Mouse (Mus musculus): ENCODE results near the gene Olfr654.

- no peak for TF ChIP-seq CTCF (IDR thresholded peaks at IDR 0.05; ENCODE audit: extremely low read depth, insufficient read length, insufficient replicate concordance, low read depth, low read length)
- TF ChIP-seq POLR2A (IDR thresholded peaks at IDR 0.05; ENCODE audit: low read depth, low read length) = no peak
These were observed 5.4 kb upstream of the Olfr654 start for GRCm38 (mm10) chr7:104581429-104581828.

Data from small intestine, adult 2 months (tissue).